Mouse (Mus musculus) hindbrain, embryonic 15.5 days (tissue): ENCODE data around the gene Itm2b. TPM values are rescaled to one million over a fixed set of nuclear protein-coding genes. Genes with fewer than 3 reads are reported as not detected.

Source experiments
- ATAC-seq: fragments of 200-750 bp; cut with Nextera tagmentation; 2 replicates; pipeline ENCODE4 v1.8.0; 2017; ENCODE audit warnings: low read depth, moderate number of reproducible peaks, moderate TSS enrichment; ENCODE audit not compliant: low FRiP score
- H3K27ac ChIP-seq: fragments of 300-500 bp; sonication (generic); replicated peaks from 2 replicates; pipeline ENCODE4 v1.5.1; 2015; ENCODE audit warnings: mild to moderate bottlenecking, inconsistent platforms
- H3K27me3 ChIP-seq: fragments of 300-500 bp; sonication (generic); 2 replicates; pipeline ENCODE4 v1.6.1; 2015; ENCODE audit warnings: control low read depth, inconsistent platforms
- H3K36me3 ChIP-seq: fragments of 300-500 bp; sonication (generic); 2 replicates; pipeline ENCODE4 v1.6.1; 2015; ENCODE audit warnings: control low read depth, inconsistent platforms
- H3K4me1 ChIP-seq: fragments of 300-500 bp; sonication (generic); replicated peaks from 2 replicates; pipeline ENCODE4 v1.6.1; 2015; ENCODE audit warnings: control low read depth, inconsistent platforms
- H3K4me2 ChIP-seq: fragments of 300-500 bp; sonication (generic); 2 replicates; pipeline ENCODE4 v1.6.1; 2015; ENCODE audit warnings: moderate library complexity, mild to moderate bottlenecking, inconsistent platforms
- H3K4me3 ChIP-seq: fragments of 300-500 bp; sonication (generic); 2 replicates; pipeline ENCODE4 v1.5.1; 2015; ENCODE audit warnings: mild to moderate bottlenecking, inconsistent platforms
- H3K9ac ChIP-seq: fragments of 300-500 bp; sonication (generic); 2 replicates; pipeline ENCODE4 v1.6.1; 2015; ENCODE audit warnings: inconsistent platforms
- H3K9me3 ChIP-seq: fragments of 300-500 bp; sonication (generic); 2 replicates; pipeline ENCODE4 v1.6.1; 2016; ENCODE audit warnings: control low read depth, inconsistent platforms
- WGBS: fragments of 180-500 bp; shearing (Covaris S2); methylation state at CpG from one replicate; pipeline ENCODE4 v1.1.7; 2015; 5-methylcytosine and 5-hydroxymethylcytosine counted together
- polyA plus RNA-seq: library from polyadenylated mRNA; unstranded; fragments of >200 nt; fragmentation: Nextera tagmentation; extraction: Ambion mirVana; gene quantifications from 2 replicates; pipeline ENCODE4 v1.2.1, GENCODE M21; 2015

The Itm2b gene
- polyA plus RNA-seq, 1 experiment from 2014 or later, result 713 TPM

- H3K36me3 ChIP-seq, result no peaks in the 10 kb centered on the region
- no peak overlapping the region for H3K27ac ChIP-seq
- no peak overlapping the region for H3K4me3 ChIP-seq
- no peak for ATAC-seq
- no peaks in the 10 kb centered on the region for H3K27me3 ChIP-seq
- no peak overlapping the region for H3K9ac ChIP-seq
- H3K4me2 ChIP-seq, result no peak overlapping the region
- no peaks in the 10 kb centered on the region for H3K4me1 ChIP-seq
- no peaks in the 10 kb centered on the region for H3K9me3 ChIP-seq
- 85% methylated on average over 3 of the region's 3 CpGs for WGBS
Observed at GRCm38 (mm10) chr14:73410083-73410482, 25.0 kb upstream of the Itm2b start.

- H3K4me3 ChIP-seq, result no peak overlapping the region
- H3K9ac ChIP-seq, result no peak overlapping the region
- no peak for ATAC-seq
- no peak overlapping the region for H3K27ac ChIP-seq
- H3K4me1 ChIP-seq, result no peaks in the 10 kb centered on the region
- H3K4me2 ChIP-seq, result no peak overlapping the region
- no peaks in the 10 kb centered on the region for H3K9me3 ChIP-seq
- WGBS, result 80% methylated on average over 4 of the region's 4 CpGs
- H3K36me3 ChIP-seq, result no peaks in the 10 kb centered on the region
- H3K27me3 ChIP-seq, result no peaks in the 10 kb centered on the region
Observed at GRCm38 (mm10) chr14:73408223-73408845, 23.2 kb upstream of the Itm2b start.

- no peak for ATAC-seq
- H3K27ac ChIP-seq, result no peak overlapping the region
- no peaks in the 10 kb centered on the region for H3K9me3 ChIP-seq
- 81% methylated on average over 3 of the region's 3 CpGs for WGBS
- H3K4me1 ChIP-seq, result no peaks in the 10 kb centered on the region
- H3K4me3 ChIP-seq, result no peak overlapping the region
- no peak overlapping the region for H3K9ac ChIP-seq
- H3K36me3 ChIP-seq, result no peaks in the 10 kb centered on the region
- H3K4me2 ChIP-seq, result no peak overlapping the region
- no peaks in the 10 kb centered on the region for H3K27me3 ChIP-seq
Observed at GRCm38 (mm10) chr14:73404016-73404415, 18.9 kb upstream of the Itm2b start.

- WGBS, result 71% methylated on average over 5 of the region's 5 CpGs
- no peak overlapping the region for H3K27ac ChIP-seq
- H3K9ac ChIP-seq, result no peak overlapping the region
- no peaks in the 10 kb centered on the region for H3K9me3 ChIP-seq
- no peak overlapping the region for H3K4me2 ChIP-seq
- H3K4me1 ChIP-seq, result no peaks in the 10 kb centered on the region
- 0 out of 2 replicates have a peak, but pooled peaks have one; percentile 42 for ATAC-seq
- H3K27me3 ChIP-seq, result no peaks in the 10 kb centered on the region
- H3K4me3 ChIP-seq, result no peak overlapping the region
- no peaks in the 10 kb centered on the region for H3K36me3 ChIP-seq
Observed at GRCm38 (mm10) chr14:73403351-73403750, 18.3 kb upstream of the Itm2b start.

DNA sequence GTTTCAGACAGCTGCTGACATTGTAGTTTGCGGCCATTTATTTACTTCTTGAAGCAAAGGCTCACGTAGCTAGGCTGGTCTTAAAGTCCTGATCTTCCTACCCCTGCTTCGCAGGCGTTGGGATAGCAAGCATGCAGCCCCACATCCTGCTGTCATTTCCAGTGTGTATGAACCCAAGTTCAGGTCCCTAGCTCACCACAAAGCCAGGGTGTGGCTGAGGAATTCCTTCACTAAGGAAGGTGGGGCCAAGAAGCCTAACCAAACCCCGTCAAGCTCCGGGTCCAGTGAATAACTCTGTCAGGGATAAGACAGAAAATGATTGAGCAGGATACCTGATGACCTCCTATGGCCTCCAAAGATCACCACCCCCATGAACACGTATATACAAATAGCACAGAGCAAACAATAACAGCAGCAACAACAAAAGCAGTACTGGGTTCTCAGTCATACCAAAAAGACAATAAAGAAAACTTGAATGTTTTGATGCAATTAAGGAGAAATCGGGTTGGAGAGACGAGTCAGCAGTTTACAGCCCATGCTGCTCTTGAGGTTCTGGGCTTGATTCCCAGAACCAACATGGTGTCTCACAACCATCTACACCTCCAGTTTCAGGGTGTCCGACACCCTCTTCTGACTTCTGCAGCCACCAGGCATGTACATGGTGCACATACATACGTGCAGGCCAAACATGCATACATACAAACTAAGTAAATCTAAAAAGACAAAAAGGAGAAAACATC, 17.4 kb upstream of the Itm2b start:
- Histone ChIP-seq H3K4me3 (no peak overlapping the region), H3K27ac (no peak overlapping the region), H3K9ac (no peak overlapping the region), H3K36me3 (no peaks in the 10 kb centered on the region), H3K4me2 (no peak overlapping the region), H3K27me3 (no peaks in the 10 kb centered on the region), H3K4me1 (no peaks in the 10 kb centered on the region), H3K9me3 (no peaks in the 10 kb centered on the region)
- no peak for ATAC-seq
- 84% methylated on average over 11 of the region's 11 CpGs for WGBS

DNA sequence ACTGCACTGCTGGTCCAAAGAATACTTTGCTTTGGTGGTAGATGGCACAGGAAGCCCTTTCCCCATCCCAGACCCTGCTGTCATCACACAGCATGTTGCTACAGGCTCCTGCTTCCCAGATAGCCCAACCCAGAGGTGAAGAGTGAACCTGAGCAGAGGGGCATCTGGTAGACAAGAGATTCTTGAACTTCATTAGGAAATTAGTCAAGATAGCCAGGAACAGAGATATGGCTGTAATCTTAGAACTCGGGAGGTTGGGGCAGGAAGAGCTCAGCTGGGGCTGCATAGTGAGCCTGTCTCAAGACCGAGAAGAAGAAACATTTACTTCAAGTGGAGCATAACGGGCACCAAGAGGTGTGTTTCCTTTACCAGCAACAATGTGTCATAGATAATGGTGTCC, 16.3 kb upstream of the Itm2b start:
- H3K27me3 ChIP-seq, result no peaks in the 10 kb centered on the region
- H3K4me3 ChIP-seq, result no peak overlapping the region
- WGBS, result 84% methylated on average over 3 of the region's 3 CpGs
- no peaks in the 10 kb centered on the region for H3K9me3 ChIP-seq
- no peaks in the 10 kb centered on the region for H3K4me1 ChIP-seq
- H3K27ac ChIP-seq, result no peak overlapping the region
- H3K36me3 ChIP-seq, result no peaks in the 10 kb centered on the region
- H3K4me2 ChIP-seq, result no peak overlapping the region
- no peak overlapping the region for H3K9ac ChIP-seq
- no peak for ATAC-seq

DNA sequence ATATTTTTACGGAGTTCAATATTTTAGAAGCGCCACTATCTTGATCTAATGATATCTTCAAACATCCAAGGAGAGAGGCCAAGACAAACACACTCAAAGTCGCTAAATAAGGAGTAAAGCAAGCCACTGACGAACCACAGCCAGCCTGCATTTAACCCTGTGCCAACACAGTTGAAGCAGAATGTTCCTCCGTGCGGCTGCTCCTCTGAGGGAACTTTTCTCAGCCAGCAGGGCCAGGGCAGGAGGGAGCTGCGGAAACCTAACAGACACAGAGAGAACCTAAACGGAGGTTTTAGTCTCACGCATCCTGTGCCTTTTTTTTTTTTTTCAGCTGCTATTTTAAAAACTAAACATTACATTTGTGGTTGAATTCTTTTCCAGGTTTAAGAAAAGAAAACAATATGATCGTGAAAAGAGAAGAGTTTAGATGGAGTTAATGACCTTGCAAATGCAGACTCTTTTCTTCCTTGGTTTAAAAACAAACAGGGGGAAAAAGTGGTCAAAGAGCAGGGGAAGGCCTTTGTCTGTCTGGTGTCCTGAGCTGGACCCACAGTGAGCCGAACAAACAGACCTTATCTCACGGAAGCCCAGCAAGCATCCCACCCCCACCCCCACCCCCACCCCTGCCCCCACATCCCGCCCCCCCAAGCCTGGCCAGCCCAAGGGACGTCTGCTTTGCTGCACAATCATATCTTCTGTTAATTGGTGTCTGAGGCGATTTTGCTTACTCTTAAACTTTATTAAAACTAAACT, 15.0 kb upstream of the Itm2b start:
- H3K9ac ChIP-seq, result no peak overlapping the region
- H3K4me3 ChIP-seq, result no peak overlapping the region
- H3K4me2 ChIP-seq, result no peak overlapping the region
- H3K27me3 ChIP-seq, result no peaks in the 10 kb centered on the region
- 27% methylated on average over 15 of the region's 15 CpGs for WGBS
- no peaks in the 10 kb centered on the region for H3K4me1 ChIP-seq
- no peak for ATAC-seq
- no peaks in the 10 kb centered on the region for H3K9me3 ChIP-seq
- no peak overlapping the region for H3K27ac ChIP-seq
- H3K36me3 ChIP-seq, result no peaks in the 10 kb centered on the region

- Histone ChIP-seq H3K9ac (no peak overlapping the region), H3K27me3 (no peaks in the 10 kb centered on the region), H3K4me1 (no peaks in the 10 kb centered on the region), H3K4me3 (no peak overlapping the region), H3K36me3 (no peaks in the 10 kb centered on the region), H3K4me2 (no peak overlapping the region), H3K27ac (no peak overlapping the region), H3K9me3 (no peaks in the 10 kb centered on the region)
- 71% methylated on average over 8 of the region's 8 CpGs for WGBS
- ATAC-seq, result no peak
Observed at GRCm38 (mm10) chr14:73398367-73398996, 13.4 kb upstream of the Itm2b start.

GRCm38 (mm10) chr14:73395750-73396149, 10.7 kb upstream of the Itm2b start:
- Histone ChIP-seq H3K36me3 (no peaks in the 10 kb centered on the region), H3K9me3 (no peaks in the 10 kb centered on the region), H3K4me1 (no peaks in the 10 kb centered on the region), H3K27ac (no peak overlapping the region), H3K27me3 (no peaks in the 10 kb centered on the region), H3K4me2 (no peak overlapping the region), H3K4me3 (no peak overlapping the region), H3K9ac (no peak overlapping the region)
- no peak for ATAC-seq
- 44% methylated on average over 5 of the region's 5 CpGs for WGBS

DNA sequence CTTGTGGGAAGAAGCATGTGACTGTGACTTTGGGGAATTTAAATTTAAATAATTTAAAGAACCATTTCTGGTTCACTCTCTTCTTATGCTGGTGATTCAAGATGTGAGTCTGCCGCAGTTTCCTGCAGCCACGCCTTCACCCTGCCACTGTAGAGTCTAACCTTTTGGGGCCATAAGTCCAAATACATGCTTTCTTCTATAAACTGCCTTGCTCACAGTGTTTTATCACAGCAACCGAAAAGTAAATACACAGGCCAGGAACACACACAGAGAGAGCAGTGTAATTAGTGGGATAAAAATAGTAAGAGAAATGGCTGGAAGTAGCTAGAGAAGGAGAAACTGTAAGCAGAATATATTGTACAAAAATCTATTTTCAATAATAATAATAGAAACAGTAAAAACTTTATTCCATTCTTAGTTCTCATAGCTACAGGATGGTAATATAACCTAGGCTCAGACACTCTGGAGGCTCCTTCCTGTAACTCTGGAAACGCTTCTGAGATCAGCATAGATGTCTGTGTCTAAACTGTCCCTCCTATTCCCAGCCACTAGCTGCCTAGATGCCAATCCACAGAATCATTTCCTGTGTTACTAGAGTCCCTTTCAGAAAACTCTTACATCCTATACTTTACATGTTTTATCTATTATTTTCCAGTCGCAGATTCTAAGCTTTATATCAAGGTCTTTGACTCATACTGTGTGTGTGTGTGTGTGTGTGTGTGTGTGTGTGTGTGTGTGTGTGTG, 9.3 kb upstream of the Itm2b start:
- ATAC-seq, result no peak
- H3K27me3 ChIP-seq, result no peaks in the 10 kb centered on the region
- H3K27ac ChIP-seq, result no peak overlapping the region
- no peak overlapping the region for H3K4me2 ChIP-seq
- no peaks in the 10 kb centered on the region for H3K4me1 ChIP-seq
- H3K36me3 ChIP-seq, result no peaks in the 10 kb centered on the region
- WGBS, result 86% methylated on average over 5 of the region's 5 CpGs
- no peak overlapping the region for H3K9ac ChIP-seq
- no peaks in the 10 kb centered on the region for H3K9me3 ChIP-seq
- H3K4me3 ChIP-seq, result no peak overlapping the region

DNA sequence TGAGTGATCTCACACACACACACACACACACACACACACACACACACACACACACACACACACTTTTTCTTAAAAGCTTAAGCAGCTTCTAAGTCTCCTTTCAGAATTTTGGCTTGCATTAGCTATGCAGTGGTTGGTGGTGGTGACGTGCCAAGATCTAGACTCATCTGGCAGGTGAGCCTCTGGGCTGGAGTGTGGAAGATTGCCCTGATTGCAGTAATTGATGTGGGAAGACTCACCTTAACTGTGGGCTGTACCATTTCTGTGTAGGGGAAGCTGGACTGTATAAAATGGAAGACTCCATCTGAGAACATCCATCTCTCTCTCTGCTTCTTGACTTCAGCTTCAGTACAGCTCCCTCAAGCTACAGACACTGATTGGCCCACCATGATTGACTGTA, 6.4 kb upstream of the Itm2b start:
- H3K27ac ChIP-seq, result no peak overlapping the region
- H3K9ac ChIP-seq, result no peak overlapping the region
- H3K4me2 ChIP-seq, result no peak overlapping the region
- H3K4me1 ChIP-seq, result no peaks in the 10 kb centered on the region
- no peaks in the 10 kb centered on the region for H3K27me3 ChIP-seq
- no peak overlapping the region for H3K4me3 ChIP-seq
- no peaks in the 10 kb centered on the region for H3K36me3 ChIP-seq
- 88% methylated on average over 1 of the region's 1 CpGs for WGBS
- ATAC-seq, result no peak
- no peaks in the 10 kb centered on the region for H3K9me3 ChIP-seq
